8 mouse cellular contexts compared by ENCODE assay signal in genomic region chr14:64586860-64587698, GRCm38 (mm10).
A peak's percentile ranks its signal among the peaks of the same experiment; 100 is the strongest.
DNase-seq lines count a peak whose midpoint lies in the region; ATAC-seq and TF ChIP-seq lines count a peak whose summit lies in the region.

No protein-coding gene starts in this region.

- H3K9ac ChIP-seq in heart, embryonic 16.5 days (ENCODE audit: low read length) = peak overlapping the region; percentile 20; the same call in 1 of the 2 replicates
- peak overlapping the region; percentile 98 for H3K9ac ChIP-seq in hindbrain, embryonic 15.5 days
- H3K9ac ChIP-seq in midbrain, embryonic 11.5 days (ENCODE audit: low read length) = peak overlapping the region; percentile 90
- no peak overlapping the region for H3K9ac ChIP-seq in stomach, postnatal 0 days (ENCODE audit: low read length)

- H3K4me1 ChIP-seq in heart, embryonic 16.5 days (ENCODE audit: control insufficient read depth, insufficient read depth, low read length) = peaks cover 22% of the 10 kb centered on the region
- H3K4me1 ChIP-seq in cortical plate, adult 2 months (ENCODE audit: control insufficient read depth, insufficient read depth, low read length) = peaks cover 13% of the 10 kb centered on the region
- H3K4me1 ChIP-seq in hindbrain, embryonic 15.5 days (replicated peaks) = peaks cover 36% of the 10 kb centered on the region
- peaks cover 29% of the 10 kb centered on the region for H3K4me1 ChIP-seq in midbrain, embryonic 11.5 days (ENCODE audit: control insufficient read depth, insufficient read depth, low read length)
- no peaks in the 10 kb centered on the region for H3K4me1 ChIP-seq in stomach, postnatal 0 days (replicated peaks; ENCODE audit: control insufficient read depth, insufficient read depth)

- no peak overlapping the region for H3K27ac ChIP-seq in heart, embryonic 16.5 days (ENCODE audit: low read length)
- H3K27ac ChIP-seq in cortical plate, adult 2 months (ENCODE audit: insufficient read depth, low read length) = peak overlapping the region; percentile 100
- H3K27ac ChIP-seq in hindbrain, embryonic 15.5 days (replicated peaks) = peak overlapping the region; percentile 100
- H3K27ac ChIP-seq in midbrain, embryonic 11.5 days (ENCODE audit: low read depth, low read length) = peak overlapping the region; percentile 98
- H3K27ac ChIP-seq in stomach, postnatal 0 days (replicated peaks) = no peak overlapping the region

- ATAC-seq in heart, embryonic 16.5 days (replicated peaks; ENCODE audit: extremely low read depth, insufficient read depth, low FRiP score) = no peak
- peak; percentile 76 for ATAC-seq in hindbrain, embryonic 15.5 days (ENCODE audit: low FRiP score, low read depth)
- peak; percentile 64 for ATAC-seq in midbrain, embryonic 11.5 days (ENCODE audit: low FRiP score)
- no peak; the same call in 1 of the 2 replicates for ATAC-seq in stomach, postnatal 0 days (ENCODE audit: low FRiP score, low TSS enrichment)

- no peak for TF ChIP-seq CTCF in cortical plate, adult 2 months (IDR thresholded peaks at IDR 0.05; ENCODE audit: extremely low read depth, insufficient read depth, low read length)
- TF ChIP-seq CTCF in stomach, postnatal 0 days (IDR thresholded peaks at IDR 0.05; ENCODE audit: low read depth) = no peak

- peak overlapping the region; percentile 76 for H3K4me2 ChIP-seq in heart, embryonic 16.5 days (ENCODE audit: low read depth, low read length)
- H3K4me2 ChIP-seq in hindbrain, embryonic 15.5 days = peak overlapping the region; percentile 68
- H3K4me2 ChIP-seq in midbrain, embryonic 11.5 days = peak overlapping the region; percentile 81
- peak overlapping the region; percentile 69 for H3K4me2 ChIP-seq in stomach, postnatal 0 days (replicated peaks; ENCODE audit: low read depth)

- peak; percentile 53; the same call in 1 of the 2 replicates for TF ChIP-seq POLR2A in cortical plate, adult 2 months (IDR thresholded peaks at IDR 0.05; ENCODE audit: extremely low read depth, insufficient read depth, low read length)

- H3K27me3 ChIP-seq in heart, embryonic 16.5 days (ENCODE audit: control insufficient read depth, insufficient read depth, low read length) = peaks cover 86% of the 10 kb centered on the region
- no peaks in the 10 kb centered on the region for H3K27me3 ChIP-seq in hindbrain, embryonic 15.5 days
- peaks cover 52% of the 10 kb centered on the region for H3K27me3 ChIP-seq in midbrain, embryonic 11.5 days (ENCODE audit: control insufficient read depth, insufficient read depth, low read length)
- peaks cover 17% of the 10 kb centered on the region; the same call in 1 of the 2 replicates for H3K27me3 ChIP-seq in stomach, postnatal 0 days (ENCODE audit: control insufficient read depth, insufficient read depth, low read length)

- no peak for TF ChIP-seq EP300 in stomach, postnatal 0 days (optimal IDR thresholded peaks at IDR 0.05)

- WGBS in heart, embryonic 16.5 days = under 1% methylated on average over 57 of the region's 58 CpGs
- under 1% methylated on average over 49 of the region's 58 CpGs for WGBS in hindbrain, embryonic 15.5 days
- under 1% methylated on average over 57 of the region's 58 CpGs for WGBS in midbrain, embryonic 11.5 days
- WGBS in stomach, postnatal 0 days = 1% methylated on average over 43 of the region's 58 CpGs

- no peak for DNase-seq in heart, postnatal 10 days
- peak; percentile 17 for DNase-seq in Muller cell, postnatal 12 days (ENCODE audit: inconsistent ontology term)
- DNase-seq in midbrain, embryonic 11.5 days (ENCODE audit: low spot score, missing footprints) = peak; percentile 97
- DNase-seq in stomach, postnatal 0 days (ENCODE audit: low spot score) = no peak
- DNase-seq in thymus, postnatal 10 days (ENCODE audit: low spot score in 2 of 2) = no peak

- intact Hi-C loops in heart, postnatal 10 days (cut with DNase I) = no loop called here

- H3K9me3 ChIP-seq in heart, embryonic 16.5 days (replicated peaks; ENCODE audit: control insufficient read depth, low read length) = no peaks in the 10 kb centered on the region
- H3K9me3 ChIP-seq in hindbrain, embryonic 15.5 days = no peaks in the 10 kb centered on the region
- H3K9me3 ChIP-seq in midbrain, embryonic 11.5 days (ENCODE audit: control insufficient read depth, low read length) = no peaks in the 10 kb centered on the region
- no peaks in the 10 kb centered on the region for H3K9me3 ChIP-seq in stomach, postnatal 0 days (ENCODE audit: control insufficient read depth, low read length)

- peak overlapping the region; percentile 63 for H3K4me3 ChIP-seq in heart, embryonic 16.5 days (ENCODE audit: low read length)
- peak overlapping the region; percentile 82 for H3K4me3 ChIP-seq in cortical plate, adult 2 months (ENCODE audit: insufficient read depth, low read length)
- H3K4me3 ChIP-seq in hindbrain, embryonic 15.5 days = peak overlapping the region; percentile 52
- H3K4me3 ChIP-seq in midbrain, embryonic 11.5 days (ENCODE audit: low read depth, low read length) = peak overlapping the region; percentile 64
- peak overlapping the region; percentile 49 for H3K4me3 ChIP-seq in stomach, postnatal 0 days (ENCODE audit: low read depth, low read length)

- no peaks in the 10 kb centered on the region for H3K36me3 ChIP-seq in heart, embryonic 16.5 days (ENCODE audit: control insufficient read depth, insufficient read depth)
- no peaks in the 10 kb centered on the region; the same call in 1 of the 2 replicates for H3K36me3 ChIP-seq in hindbrain, embryonic 15.5 days
- H3K36me3 ChIP-seq in midbrain, embryonic 11.5 days (ENCODE audit: control insufficient read depth, insufficient read depth, low read length) = no peaks in the 10 kb centered on the region
- no peaks in the 10 kb centered on the region for H3K36me3 ChIP-seq in stomach, postnatal 0 days (ENCODE audit: control insufficient read depth, insufficient read depth, low read length)

Comparison
In these comparisons a context has a peak if more than half of its experiments do, and no peak if none do; other contexts are left out.
1. ATAC-seq: peak in hindbrain, embryonic 15.5 days (single experiment) and midbrain, embryonic 11.5 days (single experiment); none in heart, embryonic 16.5 days (single experiment) and stomach, postnatal 0 days (single experiment).
2. H3K27ac ChIP-seq: peak in cortical plate, adult 2 months (single experiment), hindbrain, embryonic 15.5 days (single experiment) and midbrain, embryonic 11.5 days (single experiment); none in heart, embryonic 16.5 days (single experiment) and stomach, postnatal 0 days (single experiment).
3. DNase-seq: peak in Muller cell, postnatal 12 days (single experiment) and midbrain, embryonic 11.5 days (single experiment); none in heart, postnatal 10 days (0 of 2), stomach, postnatal 0 days (single experiment) and thymus, postnatal 10 days (0 of 2).
4. Peak in every context shown above with its lines, with median percentiles within 50 percentile points of each other: H3K4me2 ChIP-seq and H3K4me3 ChIP-seq.